Mouse (Mus musculus) kidney, embryonic 14.5 days (tissue): ENCODE data around the gene Igf2. TPM values are rescaled to one million over a fixed set of nuclear protein-coding genes. Genes with fewer than 3 reads are reported as not detected.

Experiments used
- ATAC-seq: fragments of 200-750 bp; cut with Nextera tagmentation; 2 replicates; pipeline ENCODE4 v1.8.0; 2017; ENCODE audit warnings: moderate number of reproducible peaks, mild to moderate bottlenecking, moderate TSS enrichment, moderate library complexity; ENCODE audit not compliant: low FRiP score, low TSS enrichment
- H3K27ac ChIP-seq: fragments of 300-500 bp; sonication (generic); 2 replicates; pipeline ENCODE4 v1.5.1; 2014; ENCODE audit warnings: low read depth, mild to moderate bottlenecking, low read length, moderate library complexity, mixed read lengths
- H3K27me3 ChIP-seq: fragments of 300-500 bp; sonication (generic); 2 replicates; pipeline ENCODE4 v1.6.1; 2014; ENCODE audit warnings: mild to moderate bottlenecking, low read length; ENCODE audit not compliant: control insufficient read depth, insufficient read depth
- H3K36me3 ChIP-seq: fragments of 300-500 bp; sonication (generic); 2 replicates; pipeline ENCODE4 v1.6.1; 2014; ENCODE audit warnings: low read length, mixed read lengths; ENCODE audit not compliant: control insufficient read depth, insufficient read depth
- H3K4me1 ChIP-seq: fragments of 300-500 bp; sonication (generic); 2 replicates; pipeline ENCODE4 v1.6.1; 2014; ENCODE audit warnings: low read length, mixed read lengths; ENCODE audit not compliant: control insufficient read depth, insufficient read depth
- H3K4me2 ChIP-seq: fragments of 300-500 bp; sonication (generic); replicated peaks from 2 replicates; pipeline ENCODE4 v1.6.1; 2014; ENCODE audit warnings: low read depth, mild to moderate bottlenecking, low read length
- H3K4me3 ChIP-seq: fragments of 300-500 bp; sonication (generic); 2 replicates; pipeline ENCODE4 v1.5.1; 2014; ENCODE audit warnings: mild to moderate bottlenecking, low read length
- H3K9ac ChIP-seq: fragments of 300-500 bp; sonication (generic); 2 replicates; pipeline ENCODE4 v1.6.1; 2014; ENCODE audit warnings: low read depth, mild to moderate bottlenecking, low read length, moderate library complexity
- H3K9me3 ChIP-seq: fragments of 300-500 bp; sonication (generic); 2 replicates; pipeline ENCODE4 v1.6.1; 2016; ENCODE audit warnings: low read length; ENCODE audit not compliant: control insufficient read depth
- WGBS: fragments of 180-500 bp; shearing (Covaris S2); extraction: QIAGEN DNeasy Blood & Tissue Kit; methylation state at CpG from one replicate; pipeline ENCODE4 v1.1.7; 2014; 5-methylcytosine and 5-hydroxymethylcytosine counted together
- polyA plus RNA-seq: library from polyadenylated mRNA; unstranded; fragments of >200 nt; fragmentation: Nextera tagmentation; extraction: Ambion mirVana; gene quantifications from 2 replicates; pipeline ENCODE4 v1.2.1, GENCODE M21; 2014

The Igf2 gene
- polyA plus RNA-seq, 1 experiment from 2014 or later, result 715 TPM

GRCm38 (mm10) chr7:142669751-142670625, 3.4 kb upstream of the Igf2 start, which contains the start of gene Gm49394:
TSS of gene Gm49394 (minus strand) at chr7:142669942.
- Histone ChIP-seq H3K36me3 (peaks cover 3% of the 10 kb centered on the region; the same call in 1 of the 2 replicates), H3K9ac (no peak within 1 kb of the TSS), H3K9me3 (peaks cover 32% of the 10 kb centered on the region), H3K4me2 (no peak within 1 kb of the TSS), H3K27me3 (peaks cover 13% of the 10 kb centered on the region), H3K4me1 (no peaks in the 10 kb centered on the region), H3K27ac (no peak within 1 kb of the TSS), H3K4me3 (no peak within 1 kb of the TSS)
- WGBS, result 86% methylated on average over 23 of the region's 23 CpGs
- ATAC-seq, result no peak

- Histone ChIP-seq H3K9me3 (peaks cover 32% of the 10 kb centered on the region), H3K4me3 (no peak overlapping the region), H3K4me1 (peaks cover 6% of the 10 kb centered on the region; the same call in 1 of the 2 replicates), H3K4me2 (no peak overlapping the region), H3K27me3 (peaks cover 26% of the 10 kb centered on the region), H3K9ac (no peak overlapping the region), H3K36me3 (peaks cover 3% of the 10 kb centered on the region; the same call in 1 of the 2 replicates), H3K27ac (no peak overlapping the region)
- ATAC-seq, result no peak
- 75% methylated on average over 1 of the region's 1 CpGs for WGBS
Measured at GRCm38 (mm10) chr7:142668328-142668727, 1.7 kb upstream of the Igf2 start.

GRCm38 (mm10) chr7:142667521-142667920, 905 bp upstream of the Igf2 start:
- Histone ChIP-seq H3K4me3 (no peak overlapping the region), H3K9ac (no peak overlapping the region), H3K27me3 (peaks cover 34% of the 10 kb centered on the region), H3K4me2 (no peak overlapping the region), H3K27ac (peak overlapping the region; percentile 24; the same call in 1 of the 2 replicates), H3K4me1 (peaks cover 6% of the 10 kb centered on the region; the same call in 1 of the 2 replicates), H3K9me3 (peaks cover 32% of the 10 kb centered on the region), H3K36me3 (peaks cover 3% of the 10 kb centered on the region; the same call in 1 of the 2 replicates)
- ATAC-seq, result no peak
- WGBS, result 94% methylated on average over 18 of the region's 18 CpGs

- Histone ChIP-seq H3K4me1 (peaks cover 7% of the 10 kb centered on the region; the same call in 1 of the 2 replicates), H3K9me3 (peaks cover 23% of the 10 kb centered on the region), H3K4me3 (no peak overlapping the region), H3K27ac (0 out of 2 replicates have a peak overlapping the region, but pooled peaks have one; percentile 47), H3K27me3 (peaks cover 45% of the 10 kb centered on the region), H3K4me2 (no peak overlapping the region), H3K36me3 (peaks cover 3% of the 10 kb centered on the region; the same call in 1 of the 2 replicates), H3K9ac (no peak overlapping the region; the same call in 1 of the 2 replicates)
- 82% methylated on average over 4 of the region's 4 CpGs for WGBS
- ATAC-seq, result no peak
Measured at GRCm38 (mm10) chr7:142666109-142666508, 507 bp downstream of the Igf2 start.

GRCm38 (mm10) chr7:142665364-142665763, 1.3 kb downstream of the Igf2 start:
- Histone ChIP-seq H3K36me3 (peaks cover 3% of the 10 kb centered on the region; the same call in 1 of the 2 replicates), H3K4me1 (peaks cover 9% of the 10 kb centered on the region; the same call in 1 of the 2 replicates), H3K27ac (no peak overlapping the region), H3K9ac (no peak overlapping the region), H3K4me2 (no peak overlapping the region), H3K9me3 (peaks cover 18% of the 10 kb centered on the region), H3K27me3 (peaks cover 50% of the 10 kb centered on the region), H3K4me3 (no peak overlapping the region)
- 55% methylated on average over 5 of the region's 5 CpGs for WGBS
- no peak for ATAC-seq

- 0 out of 2 replicates have a peak, but pooled peaks have one; percentile 18 for ATAC-seq
- H3K36me3 ChIP-seq, result peaks cover 3% of the 10 kb centered on the region; the same call in 1 of the 2 replicates
- H3K27ac ChIP-seq, result no peak overlapping the region
- peaks cover 58% of the 10 kb centered on the region for H3K27me3 ChIP-seq
- peak overlapping the region; percentile 67 for H3K4me2 ChIP-seq
- WGBS, result 10% methylated on average over 9 of the region's 9 CpGs
- H3K4me1 ChIP-seq, result peaks cover 15% of the 10 kb centered on the region
- H3K4me3 ChIP-seq, result peak overlapping the region; percentile 35
- peaks cover 9% of the 10 kb centered on the region for H3K9me3 ChIP-seq
- H3K9ac ChIP-seq, result peak overlapping the region; percentile 61
Measured at GRCm38 (mm10) chr7:142664465-142665029, 2.1 kb downstream of the Igf2 start.

GRCm38 (mm10) chr7:142663931-142664421, 2.6 kb downstream of the Igf2 start:
- WGBS, result under 1% methylated on average over 53 of the region's 53 CpGs
- ATAC-seq, result no peak
- Histone ChIP-seq H3K9me3 (peaks cover 4% of the 10 kb centered on the region; the same call in 1 of the 2 replicates), H3K27ac (no peak overlapping the region; the same call in 1 of the 2 replicates), H3K27me3 (peaks cover 64% of the 10 kb centered on the region), H3K4me3 (peak overlapping the region; percentile 35), H3K4me1 (peaks cover 16% of the 10 kb centered on the region), H3K36me3 (peaks cover 3% of the 10 kb centered on the region; the same call in 1 of the 2 replicates), H3K4me2 (peak overlapping the region; percentile 67), H3K9ac (peak overlapping the region; percentile 61)

- Histone ChIP-seq H3K9ac (peak overlapping the region; percentile 61; the same call in 1 of the 2 replicates), H3K4me1 (peaks cover 16% of the 10 kb centered on the region), H3K27ac (no peak overlapping the region; the same call in 1 of the 2 replicates), H3K4me2 (peak overlapping the region; percentile 67), H3K36me3 (peaks cover 3% of the 10 kb centered on the region; the same call in 1 of the 2 replicates), H3K4me3 (peak overlapping the region; percentile 35), H3K9me3 (no peaks in the 10 kb centered on the region; the same call in 1 of the 2 replicates), H3K27me3 (peaks cover 72% of the 10 kb centered on the region)
- no peak for ATAC-seq
- 28% methylated on average over 5 of the region's 5 CpGs for WGBS
Measured at GRCm38 (mm10) chr7:142663151-142663550, 3.5 kb downstream of the Igf2 start.
